Mouse (Mus musculus): ENCODE measurements at regions not wholly inside any gene's neighbourhood (a gene's known extent, or its start where the extent isn't known, plus 50 kb on each side); places are given as distances from the start of the nearest gene placed in this dataset.

DNA sequence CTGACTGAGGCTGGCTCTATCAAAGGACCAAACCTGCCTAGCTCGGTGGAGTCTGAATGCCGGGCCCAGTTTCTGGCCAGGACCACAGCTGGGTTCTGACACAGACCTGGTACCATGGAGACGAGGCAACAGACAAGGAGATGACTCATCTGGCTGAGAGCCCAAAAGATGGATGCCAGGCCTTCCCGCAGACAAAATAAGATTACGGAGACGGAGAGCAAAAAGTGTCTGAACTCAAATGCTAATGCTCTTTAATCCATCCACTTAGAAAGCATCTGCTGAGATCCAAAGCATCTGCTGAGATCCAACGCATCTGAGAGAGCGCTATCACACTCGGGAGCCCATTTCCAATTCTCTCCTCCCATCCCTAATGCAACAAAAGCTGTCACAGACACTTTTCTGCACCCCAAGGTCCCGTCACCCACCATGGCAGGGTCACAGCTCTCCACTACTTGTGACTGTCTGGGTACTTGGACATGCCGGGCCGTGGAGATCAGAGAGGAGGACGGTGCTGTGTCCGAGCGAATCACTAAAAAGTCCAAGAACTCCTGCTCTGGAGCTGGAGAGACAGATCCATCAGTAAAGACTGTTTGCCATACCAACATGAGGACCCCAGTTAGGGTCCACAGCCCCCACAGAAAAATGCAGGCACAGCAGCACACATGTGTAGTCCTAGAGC, 278.3 kb upstream of the Sulf2 start:
- no peak for DNase-seq

DNA sequence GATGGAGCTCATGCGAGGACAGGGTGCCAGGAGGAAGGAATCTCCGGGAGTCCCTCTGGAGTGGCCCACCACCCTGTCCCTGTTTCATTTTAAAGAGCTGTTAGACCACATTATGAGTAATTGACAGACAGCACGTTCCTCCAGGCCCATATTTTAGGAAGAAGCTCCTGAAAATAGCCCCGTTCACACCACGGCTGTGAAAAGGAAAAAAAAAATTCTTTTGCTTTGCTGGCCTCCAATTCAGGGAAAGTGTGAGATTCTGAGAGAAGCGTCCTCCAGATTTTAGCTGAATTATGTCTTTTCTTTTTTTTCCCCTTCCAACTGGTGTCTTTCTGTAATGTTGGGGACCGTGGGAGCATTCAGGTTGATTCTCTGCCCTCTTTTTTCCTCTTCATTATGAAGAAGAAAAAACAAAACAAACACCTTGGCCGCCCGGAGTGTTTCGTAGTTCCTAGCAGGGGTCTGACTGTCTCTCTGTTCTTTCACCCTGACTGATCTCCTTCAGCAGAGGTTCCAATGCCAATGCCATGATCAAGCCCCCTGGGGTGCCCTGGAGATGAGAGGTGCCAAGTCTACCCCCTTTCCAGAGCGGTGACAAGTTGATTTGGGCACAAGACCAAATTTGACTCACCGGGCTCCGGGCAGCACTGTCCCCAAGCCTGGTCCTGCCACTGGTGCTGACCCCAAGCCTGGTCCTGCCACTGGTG, 277.6 kb upstream of the Sulf2 start:
- DNase-seq: no peak

- no peak for DNase-seq
Observed at GRCm38 (mm10) chr2:166432531-166432930, 277.1 kb upstream of the Sulf2 start.

GRCm38 (mm10) chr2:166429918-166430317, 274.5 kb upstream of the Sulf2 start:
- no peak for DNase-seq

GRCm38 (mm10) chr2:166429494-166429893, 274.0 kb upstream of the Sulf2 start:
- no peak for DNase-seq

DNA sequence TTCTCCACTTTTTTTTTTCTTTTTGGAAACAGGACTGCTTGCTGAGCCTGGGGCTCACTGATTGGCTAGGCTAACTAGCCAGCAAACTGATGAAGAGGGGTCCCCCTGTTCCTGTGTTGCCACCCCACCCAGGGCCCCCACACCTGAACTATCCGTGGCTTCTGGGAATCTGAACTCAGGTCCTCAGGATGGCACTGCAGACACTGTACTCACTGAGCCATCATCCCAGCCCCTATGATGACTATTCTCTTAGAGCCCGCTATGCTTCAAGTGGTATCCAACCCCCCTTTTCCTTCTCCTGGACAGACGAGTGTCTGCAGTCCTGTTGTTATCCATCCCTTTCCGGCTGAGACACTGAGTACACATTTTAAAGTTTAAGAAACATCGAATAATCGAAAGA, 271.9 kb upstream of the Sulf2 start:
- DNase-seq: no peak

DNA sequence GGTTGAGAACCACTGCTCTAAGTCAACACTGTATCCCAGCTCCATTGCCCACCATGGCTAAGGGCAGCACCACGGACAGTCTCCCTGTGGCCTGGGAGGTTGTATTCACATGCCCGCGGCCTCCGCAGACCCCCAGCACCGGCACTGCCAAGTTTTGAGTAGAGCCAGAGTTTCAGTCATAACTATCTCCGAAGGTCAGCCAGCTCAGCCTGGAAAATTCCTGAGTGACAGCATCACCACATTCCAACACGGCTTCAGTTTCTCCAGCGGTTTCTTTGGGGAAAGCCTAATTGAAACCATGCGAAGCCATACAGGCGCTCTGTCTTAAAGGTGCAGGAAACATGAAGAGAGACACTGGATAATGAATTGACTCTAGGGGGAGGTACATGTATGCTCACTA, 271.5 kb upstream of the Sulf2 start:
- peak; percentile 39 for DNase-seq

- DNase-seq: no peak
Observed at GRCm38 (mm10) chr2:166426457-166426856, 271.0 kb upstream of the Sulf2 start.

DNA sequence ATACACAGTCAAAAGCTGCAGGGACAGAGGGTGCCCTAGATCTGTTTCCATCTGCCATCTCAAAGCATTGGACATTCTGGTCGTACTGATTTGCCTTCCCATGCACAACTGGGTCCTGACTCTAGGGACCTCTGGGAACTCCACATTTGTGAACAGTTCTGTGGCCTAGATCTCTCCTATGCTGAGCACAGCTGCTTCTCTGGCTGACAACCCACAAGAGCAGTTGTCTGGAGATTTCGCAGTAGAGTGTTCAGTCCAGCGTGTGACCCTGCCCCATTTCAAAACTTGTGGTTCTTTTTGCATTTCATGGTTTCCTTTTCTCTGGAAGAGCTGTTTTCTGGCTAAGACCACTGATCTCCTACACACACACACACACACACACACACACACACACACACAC, 269.7 kb upstream of the Sulf2 start:
- no peak for DNase-seq

GRCm38 (mm10) chr2:166423132-166423660, 267.7 kb upstream of the Sulf2 start:
- no peak for DNase-seq

GRCm38 (mm10) chr2:166420275-166420674, 264.8 kb upstream of the Sulf2 start:
- no peak for DNase-seq

- DNase-seq: no peak
Observed at GRCm38 (mm10) chr2:166419271-166419670, 263.8 kb upstream of the Sulf2 start.

GRCm38 (mm10) chr2:166418279-166418678, 262.8 kb upstream of the Sulf2 start:
- no peak for DNase-seq

DNA sequence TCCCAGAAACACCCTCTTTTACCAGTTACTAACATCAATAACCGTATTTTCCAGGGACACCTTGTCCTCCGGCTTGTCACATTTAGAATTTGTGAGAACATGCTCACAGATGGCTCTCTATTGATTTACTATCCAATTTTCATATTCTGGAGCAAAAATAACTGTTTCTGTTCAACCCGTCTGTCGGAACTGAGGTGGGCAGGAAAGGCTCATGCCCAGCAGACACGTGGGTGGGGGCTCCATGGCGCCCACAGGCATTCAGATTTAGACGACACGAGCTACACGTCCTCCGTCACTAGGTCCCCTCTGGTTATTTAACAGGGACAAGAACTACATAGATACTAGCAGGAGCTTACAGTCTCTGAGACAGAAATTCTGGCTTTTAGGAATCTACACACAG, 262.2 kb upstream of the Sulf2 start:
- no peak for DNase-seq

- no peak for DNase-seq
Observed at GRCm38 (mm10) chr2:166415481-166415965, 260.1 kb upstream of the Sulf2 start.

GRCm38 (mm10) chr2:166414856-166415255, 259.4 kb upstream of the Sulf2 start:
- no peak for DNase-seq

- DNase-seq: no peak
Observed at GRCm38 (mm10) chr2:166412031-166412858, 256.8 kb upstream of the Sulf2 start.

DNA sequence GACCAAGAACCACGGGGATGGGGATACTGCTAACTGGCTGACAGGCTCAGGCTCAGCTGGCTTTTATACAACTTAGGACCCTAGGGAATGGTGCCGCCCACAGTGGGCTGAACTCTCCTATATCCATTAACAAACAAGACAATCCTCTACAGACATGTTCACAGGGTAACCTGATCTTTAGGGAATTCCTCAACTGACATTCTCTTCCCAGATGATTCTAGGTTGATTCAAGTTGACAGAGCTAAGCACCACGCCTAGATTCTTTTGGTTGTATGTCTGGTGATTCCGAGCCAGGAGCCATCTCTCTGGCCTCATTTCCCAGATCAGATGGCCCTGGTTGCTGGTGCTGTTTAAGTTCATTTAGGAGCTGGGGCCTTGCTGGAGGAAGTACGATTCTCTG, 253.9 kb upstream of the Sulf2 start:
- DNase-seq: no peak

GRCm38 (mm10) chr2:166408806-166409205, 253.3 kb upstream of the Sulf2 start:
- DNase-seq: peak; percentile 21 to 41

DNA sequence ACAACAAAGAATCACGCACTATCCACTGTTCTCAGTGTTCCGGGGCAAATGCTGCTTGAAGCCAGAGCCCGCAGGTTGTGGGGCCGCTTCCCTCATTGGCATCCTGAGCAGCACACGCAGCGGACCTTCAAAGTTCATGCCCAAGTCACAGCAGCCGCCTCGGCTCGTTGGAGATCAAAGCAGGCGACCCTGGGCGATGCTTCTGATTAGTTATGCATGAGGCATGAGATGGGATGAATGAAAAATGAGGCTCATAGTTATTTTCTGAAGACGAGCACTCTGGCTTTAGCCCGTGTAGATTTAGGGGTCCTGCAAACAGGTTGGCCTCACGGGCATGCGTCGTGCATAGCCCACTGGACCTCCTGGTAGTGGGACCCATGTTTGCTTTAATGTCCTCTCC, 252.5 kb upstream of the Sulf2 start:
- no peak for DNase-seq

- DNase-seq: no peak
Observed at GRCm38 (mm10) chr2:166406826-166407225, 251.4 kb upstream of the Sulf2 start.

GRCm38 (mm10) chr2:166403319-166403718, 247.9 kb upstream of the Sulf2 start:
- peak; percentile 26 to 30 for DNase-seq

GRCm38 (mm10) chr2:166401860-166402259, 246.4 kb upstream of the Sulf2 start:
- DNase-seq: no peak
